Mouse (Mus musculus) liver, embryonic 13.5 days (tissue): ENCODE results near the gene AF067061. TPM values are rescaled to one million over a fixed set of nuclear protein-coding genes. Genes with fewer than 3 reads are reported as not detected.

Experiments used
- ATAC-seq: fragments of 200-750 bp; cut with Nextera tagmentation; 2 replicates; pipeline ENCODE4 v1.8.0; 2017; ENCODE audit warnings: low read depth, mild to moderate bottlenecking, moderate number of reproducible peaks, moderate library complexity
- DNase-seq: peaks from one replicate; pipeline ENCODE4 v3.0.0; 2022
- H3K27ac ChIP-seq: fragments of 300-500 bp; sonication (generic); 2 replicates; pipeline ENCODE4 v1.5.1; 2015; ENCODE audit warnings: moderate library complexity, mild to moderate bottlenecking, inconsistent platforms
- H3K27me3 ChIP-seq: fragments of 300-500 bp; sonication (generic); 2 replicates; pipeline ENCODE4 v1.6.1; 2015; ENCODE audit warnings: mild to moderate bottlenecking, inconsistent platforms
- H3K36me3 ChIP-seq: fragments of 300-500 bp; sonication (generic); 2 replicates; pipeline ENCODE4 v1.6.1; 2015; ENCODE audit warnings: mild to moderate bottlenecking, inconsistent platforms
- H3K4me1 ChIP-seq: fragments of 300-500 bp; sonication (generic); replicated peaks from 2 replicates; pipeline ENCODE4 v1.6.1; 2015; ENCODE audit warnings: inconsistent platforms
- H3K4me2 ChIP-seq: fragments of 300-500 bp; sonication (generic); 2 replicates; pipeline ENCODE4 v1.6.1; 2015; ENCODE audit warnings: inconsistent platforms, mild to moderate bottlenecking, moderate library complexity
- H3K4me3 ChIP-seq: fragments of 300-500 bp; sonication (generic); replicated peaks from 2 replicates; pipeline ENCODE4 v1.5.1; 2015; ENCODE audit warnings: mild to moderate bottlenecking, inconsistent platforms
- H3K9ac ChIP-seq: fragments of 300-500 bp; sonication (generic); 2 replicates; pipeline ENCODE4 v1.6.1; 2015; ENCODE audit warnings: mild to moderate bottlenecking, inconsistent platforms
- H3K9me3 ChIP-seq: fragments of 300-500 bp; sonication (generic); replicated peaks from 2 replicates; pipeline ENCODE4 v1.6.1; 2016; ENCODE audit warnings: inconsistent platforms
- WGBS: fragments of 180-500 bp; shearing (Covaris S2); methylation state at CpG from one replicate; pipeline ENCODE4 v1.1.7; 2015; ENCODE audit not compliant: insufficient replicate concordance; 5-methylcytosine and 5-hydroxymethylcytosine counted together
- polyA plus RNA-seq: library from polyadenylated mRNA; unstranded; fragments of >200 nt; fragmentation: Nextera tagmentation; extraction: Ambion mirVana; gene quantifications from 2 replicates; pipeline ENCODE4 v1.2.1, GENCODE M21; 2015

The AF067061 gene
- polyA plus RNA-seq, 1 experiment from 2014 or later, result not detected

- no peaks in the 10 kb centered on the region for H3K36me3 ChIP-seq
- no peaks in the 10 kb centered on the region for H3K4me1 ChIP-seq
- ATAC-seq, result no peak
- H3K4me2 ChIP-seq, result no peak overlapping the region
- H3K4me3 ChIP-seq, result no peak overlapping the region
- no peaks in the 10 kb centered on the region for H3K27me3 ChIP-seq
- no peak for DNase-seq
- H3K9ac ChIP-seq, result no peak overlapping the region
- H3K9me3 ChIP-seq, result no peaks in the 10 kb centered on the region
- H3K27ac ChIP-seq, result no peak overlapping the region
- 73% methylated on average over 9 of the region's 9 CpGs for WGBS
Measured at GRCm38 (mm10) chr13:120278784-120279183, 15.9 kb downstream of the AF067061 start.

- H3K9ac ChIP-seq, result no peak overlapping the region
- 17% methylated on average over 1 of the region's 1 CpGs for WGBS
- no peak for ATAC-seq
Measured at GRCm38 (mm10) chr13:120299324-120299894, 36.5 kb downstream of the AF067061 start.

GRCm38 (mm10) chr13:120299991-120300442 lies 37.1 kb downstream of the AF067061 start, which contains the start of gene BC147527:
Gene BC147527 (plus strand): TSS chr13:120300392.
- 28% methylated on average over 2 of the region's 2 CpGs for WGBS
- ATAC-seq, result no peak
- H3K36me3 ChIP-seq, result no peaks in the 10 kb centered on the region
- no peak within 1 kb of the TSS for H3K4me2 ChIP-seq
- DNase-seq, result no peak
- no peak within 1 kb of the TSS for H3K4me3 ChIP-seq
- no peaks in the 10 kb centered on the region for H3K27me3 ChIP-seq
- no peak within 1 kb of the TSS for H3K27ac ChIP-seq
- no peaks in the 10 kb centered on the region for H3K4me1 ChIP-seq
- H3K9me3 ChIP-seq, result no peaks in the 10 kb centered on the region
- H3K9ac ChIP-seq, result no peak within 1 kb of the TSS

More at GRCm38 (mm10) chr13:120299324-120299894, 36.5 kb downstream of the AF067061 start:
- no peaks in the 10 kb centered on the region for H3K9me3 ChIP-seq
- no peaks in the 10 kb centered on the region for H3K36me3 ChIP-seq
- no peak overlapping the region for H3K27ac ChIP-seq
- no peak for DNase-seq
- no peaks in the 10 kb centered on the region for H3K27me3 ChIP-seq
- H3K4me1 ChIP-seq, result no peaks in the 10 kb centered on the region
- no peak overlapping the region for H3K4me2 ChIP-seq
- H3K4me3 ChIP-seq, result no peak overlapping the region

- Histone ChIP-seq H3K36me3 (no peaks in the 10 kb centered on the region), H3K9ac (no peak overlapping the region), H3K4me3 (no peak overlapping the region), H3K27me3 (no peaks in the 10 kb centered on the region), H3K4me2 (no peak overlapping the region), H3K27ac (no peak overlapping the region), H3K9me3 (no peaks in the 10 kb centered on the region), H3K4me1 (no peaks in the 10 kb centered on the region)
- WGBS, result 60% methylated on average over 4 of the region's 4 CpGs
- DNase-seq (no peak), ATAC-seq (no peak)
Measured at GRCm38 (mm10) chr13:120300853-120301252, 37.9 kb downstream of the AF067061 start.

GRCm38 (mm10) chr13:120310749-120311148 lies 47.8 kb downstream of the AF067061 start:
- WGBS, result 50% methylated on average over 4 of the region's 4 CpGs

GRCm38 (mm10) chr13:120313584-120313983 lies 50.7 kb downstream of the AF067061 start:
- DNase-seq (peak; percentile 10), ATAC-seq (no peak)
- Histone ChIP-seq H3K4me3 (no peak overlapping the region), H3K4me1 (no peaks in the 10 kb centered on the region), H3K27ac (no peak overlapping the region), H3K9me3 (no peaks in the 10 kb centered on the region), H3K9ac (no peak overlapping the region), H3K27me3 (no peaks in the 10 kb centered on the region), H3K36me3 (no peaks in the 10 kb centered on the region), H3K4me2 (no peak overlapping the region)
- 31% methylated on average over 14 of the region's 14 CpGs for WGBS

More at GRCm38 (mm10) chr13:120310749-120311148, 47.8 kb downstream of the AF067061 start:
- Histone ChIP-seq H3K27me3 (no peaks in the 10 kb centered on the region), H3K4me1 (no peaks in the 10 kb centered on the region), H3K27ac (no peak overlapping the region), H3K4me2 (no peak overlapping the region), H3K9ac (no peak overlapping the region), H3K4me3 (no peak overlapping the region), H3K9me3 (no peaks in the 10 kb centered on the region), H3K36me3 (no peaks in the 10 kb centered on the region)
- no peak for DNase-seq
- no peak for ATAC-seq

Other genes with a start within 250 kb of the AF067061 start
- gene Gm36079, start 236.1 kb upstream of the AF067061 start, polyA plus RNA-seq, result not detected in 2 replicates
- 0.14 and 0.15 TPM in 2 replicates for gene Gm21188, start 210.9 kb upstream of the AF067061 start, polyA plus RNA-seq
- gene Gm20767, start 122.9 kb upstream of the AF067061 start, polyA plus RNA-seq, result not detected in 2 replicates
- not detected in 2 replicates for gene Gm21818, start 90.7 kb upstream of the AF067061 start, polyA plus RNA-seq
- not detected in 2 replicates for gene Gm21762, start 47.2 kb upstream of the AF067061 start, polyA plus RNA-seq
- gene Gm21731, start 24.0 kb upstream of the AF067061 start, polyA plus RNA-seq, result not detected in 2 replicates
- gene BC147527, start 37.3 kb downstream of the AF067061 start, polyA plus RNA-seq, result 0.51 and 0.56 TPM in 2 replicates
- gene Tcstv3, start 53.8 kb downstream of the AF067061 start, polyA plus RNA-seq, result not detected in 2 replicates